Mouse (Mus musculus) heart, embryonic 10.5 days (tissue): ENCODE measurements around the gene Tas2r117. TPM values are rescaled to one million over a fixed set of nuclear protein-coding genes. Genes with fewer than 3 reads are reported as not detected.

Experiments
- DNase-seq: peaks from one replicate; pipeline ENCODE4 v3.0.0-alpha.2; 2017; ENCODE audit warnings: low spot score
- H3K27ac ChIP-seq: fragments of 300-500 bp; sonication (generic); 2 replicates; pipeline ENCODE4 v1.5.1; 2016; ENCODE audit warnings: mild to moderate bottlenecking
- H3K27me3 ChIP-seq: fragments of 300-500 bp; sonication (generic); 2 replicates; pipeline ENCODE4 v1.6.1; 2016; ENCODE audit warnings: mild to moderate bottlenecking; ENCODE audit not compliant: poor library complexity, insufficient read depth, severe bottlenecking
- H3K36me3 ChIP-seq: fragments of 300-500 bp; sonication (generic); 2 replicates; pipeline ENCODE4 v1.6.1; 2016; ENCODE audit warnings: mild to moderate bottlenecking, moderate library complexity
- H3K4me1 ChIP-seq: fragments of 300-500 bp; sonication (generic); 2 replicates; pipeline ENCODE4 v1.6.1; 2016; ENCODE audit warnings: mild to moderate bottlenecking
- H3K4me3 ChIP-seq: fragments of 300-500 bp; sonication (generic); 2 replicates; pipeline ENCODE4 v1.5.1; 2016; ENCODE audit warnings: mild to moderate bottlenecking, moderate library complexity
- H3K9me3 ChIP-seq: fragments of 300-500 bp; sonication (generic); 2 replicates; pipeline ENCODE4 v1.6.1; 2016; ENCODE audit warnings: mild to moderate bottlenecking, moderate library complexity
- WGBS: fragments of 180-500 bp; shearing (Covaris S2); methylation state at CpG from one replicate; pipeline ENCODE4 v1.1.7; 2016; 5-methylcytosine and 5-hydroxymethylcytosine counted together
- polyA plus RNA-seq: library from polyadenylated mRNA; unstranded; fragments of >200 nt; fragmentation: Nextera tagmentation; extraction: Ambion mirVana; gene quantifications from 2 replicates; pipeline ENCODE4 v1.2.1, GENCODE M21; 2016

Tas2r117 gene
- not detected in 2 replicates for polyA plus RNA-seq

DNA sequence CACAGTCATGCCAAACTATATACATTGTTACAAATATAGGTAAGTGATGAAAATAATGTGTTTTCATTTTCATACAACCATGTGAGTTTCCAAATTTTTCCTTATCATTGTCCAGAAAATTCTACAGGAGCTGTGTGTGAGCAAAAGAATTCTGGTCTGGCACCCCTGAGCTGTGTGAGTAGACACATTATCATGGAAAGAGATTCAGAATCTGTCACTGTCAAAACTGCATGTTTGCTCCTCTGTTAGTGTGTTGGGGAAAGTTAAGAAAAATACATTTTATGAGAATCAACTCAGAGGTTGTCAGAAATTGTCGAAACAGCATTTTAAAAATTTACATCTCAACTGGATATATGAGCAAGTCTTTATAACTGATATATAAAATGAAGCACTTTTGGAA lies at the start of gene Tas2r117:
Tas2r117 (plus strand) TSS at position 301 of the 400 bp plus-strand sequence.
- Histone ChIP-seq H3K4me1 (no peaks in the 10 kb centered on the region), H3K9me3 (no peaks in the 10 kb centered on the region), H3K27ac (no peak within 1 kb of the TSS), H3K36me3 (no peaks in the 10 kb centered on the region), H3K4me3 (no peak within 1 kb of the TSS), H3K27me3 (no peaks in the 10 kb centered on the region)
- WGBS, result 76% methylated on average over 1 of the region's 1 CpGs
- DNase-seq, result no peak

DNA sequence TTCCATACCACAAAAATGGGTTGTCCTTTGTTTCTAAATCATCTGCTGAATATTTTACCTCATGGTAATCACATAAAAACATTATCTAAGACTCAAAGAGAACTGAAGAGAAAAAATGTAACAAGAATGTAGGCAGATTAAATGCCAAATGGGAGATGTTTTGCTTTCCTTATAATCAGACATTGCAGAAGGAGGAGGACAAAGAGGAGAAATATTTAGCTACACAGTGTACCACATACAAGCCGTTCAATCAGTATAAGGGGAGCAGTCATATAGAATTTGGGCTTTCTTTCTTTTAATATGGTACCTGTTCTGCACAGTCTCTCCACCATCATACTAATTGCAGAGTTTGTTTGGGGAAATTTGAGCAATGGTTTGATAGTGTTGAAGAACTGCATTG lies 48.2 kb upstream of the Tas2r117 start, which contains the start of gene Tas2r124:
Tas2r124 (plus strand) TSS at position 301 of the 400 bp plus-strand sequence.
- no peaks in the 10 kb centered on the region for H3K9me3 ChIP-seq
- WGBS, result 81% methylated on average over 1 of the region's 1 CpGs
- H3K36me3 ChIP-seq, result no peaks in the 10 kb centered on the region
- H3K4me1 ChIP-seq, result no peaks in the 10 kb centered on the region
- H3K27me3 ChIP-seq, result no peaks in the 10 kb centered on the region
- no peak for DNase-seq
- no peak within 1 kb of the TSS for H3K4me3 ChIP-seq
- no peak within 1 kb of the TSS for H3K27ac ChIP-seq

DNA sequence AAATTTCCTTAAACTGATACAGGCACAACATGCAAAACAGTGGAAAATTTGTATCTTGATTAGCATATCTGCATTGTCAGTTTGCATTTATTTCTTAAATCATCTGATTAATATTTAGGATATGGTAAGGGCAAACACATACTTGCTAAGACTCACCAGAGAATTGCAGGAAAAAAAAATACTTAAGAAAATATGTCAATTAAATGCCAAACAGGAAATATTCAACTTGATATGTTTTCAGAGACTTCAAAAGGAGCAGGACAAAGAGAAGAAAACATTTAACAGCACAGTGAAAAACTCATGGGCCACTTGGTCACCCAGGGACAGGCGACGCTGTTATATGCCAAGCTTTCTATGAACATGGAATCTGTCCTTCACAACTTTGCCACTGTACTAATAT lies 40.8 kb upstream of the Tas2r117 start, which contains the start of gene Tas2r102:
Tas2r102 (plus strand) TSS at position 301 of the 400 bp plus-strand sequence.
- no peaks in the 10 kb centered on the region for H3K9me3 ChIP-seq
- H3K27me3 ChIP-seq, result no peaks in the 10 kb centered on the region
- no peak within 1 kb of the TSS for H3K4me3 ChIP-seq
- H3K4me1 ChIP-seq, result no peaks in the 10 kb centered on the region
- H3K27ac ChIP-seq, result no peak within 1 kb of the TSS
- WGBS, result 84% methylated on average over 2 of the region's 2 CpGs
- no peaks in the 10 kb centered on the region for H3K36me3 ChIP-seq
- no peak for DNase-seq

DNA sequence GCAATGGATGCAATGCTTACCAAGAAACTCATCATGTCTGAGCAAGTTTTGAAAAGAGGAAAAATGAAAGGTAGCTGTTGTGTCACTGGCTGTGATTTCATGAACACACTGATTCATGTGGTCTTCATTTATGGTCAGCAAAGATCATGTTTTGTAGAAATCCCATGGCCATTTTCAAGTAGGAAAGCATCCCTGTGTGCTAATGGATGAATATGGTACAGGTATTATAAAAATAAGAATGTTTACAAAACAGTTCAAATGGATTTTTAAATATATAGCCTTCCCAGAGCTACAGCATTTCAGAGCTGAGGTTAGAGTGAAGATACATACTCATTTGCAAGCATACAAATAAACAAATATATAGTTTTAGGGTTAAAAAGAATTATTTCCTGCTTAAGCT lies 24.6 kb upstream of the Tas2r117 start, which contains the start of gene Tas2r136:
Tas2r136 (minus strand) TSS at position 101 of the 400 bp plus-strand sequence.
- Histone ChIP-seq H3K9me3 (no peaks in the 10 kb centered on the region), H3K4me3 (no peak within 1 kb of the TSS), H3K36me3 (no peaks in the 10 kb centered on the region), H3K27me3 (no peaks in the 10 kb centered on the region), H3K27ac (no peak within 1 kb of the TSS), H3K4me1 (no peaks in the 10 kb centered on the region)
- no peak for DNase-seq

DNA sequence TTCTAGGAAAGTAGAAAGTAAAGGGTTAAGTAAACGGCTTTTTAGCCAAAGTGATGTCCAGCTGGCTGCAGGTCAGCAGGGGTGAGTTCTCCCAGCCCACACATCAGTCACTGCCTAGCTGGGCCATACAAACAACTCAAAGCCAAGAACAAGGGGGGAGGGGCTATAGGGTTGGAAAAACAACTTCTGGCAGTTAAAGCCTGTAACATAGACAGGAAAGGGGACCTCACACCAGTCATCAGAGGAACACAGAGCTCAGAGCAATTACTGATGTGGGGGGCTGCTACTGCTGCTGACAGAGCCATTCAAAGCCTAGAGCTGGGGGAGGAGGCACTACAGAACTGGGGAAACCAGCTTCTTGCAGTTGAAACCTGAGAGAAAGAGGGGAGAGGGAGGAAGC lies 7.2 kb upstream of the Tas2r117 start:
- 29% methylated on average over 1 of the region's 1 CpGs for WGBS
- peaks cover 6% of the 10 kb centered on the region; the same call in 1 of the 2 replicates for H3K9me3 ChIP-seq
- no peak overlapping the region for H3K27ac ChIP-seq
- no peaks in the 10 kb centered on the region for H3K27me3 ChIP-seq
- no peaks in the 10 kb centered on the region for H3K36me3 ChIP-seq
- no peak overlapping the region for H3K4me3 ChIP-seq
- no peaks in the 10 kb centered on the region for H3K4me1 ChIP-seq
- DNase-seq, result no peak

DNA sequence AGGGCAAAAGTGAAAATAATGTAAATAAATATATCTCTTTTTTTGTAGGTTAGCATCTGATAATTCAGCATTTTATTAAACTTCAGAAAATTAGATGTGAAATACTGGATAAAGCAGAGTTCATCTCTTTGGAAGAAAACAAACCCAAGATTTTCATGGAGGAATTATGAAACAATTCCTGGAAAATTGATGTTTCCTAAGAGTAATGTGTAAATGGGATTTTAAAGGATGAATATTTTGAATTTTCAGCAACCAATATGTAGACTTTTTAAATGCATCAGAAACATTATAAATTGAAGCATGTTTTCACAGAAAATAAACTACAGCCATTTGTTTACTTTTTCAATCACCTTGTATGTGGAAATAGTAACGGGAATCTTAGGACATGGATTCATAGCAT lies 44.2 kb downstream of the Tas2r117 start, which contains the start of gene Tas2r123:
Tas2r123 (plus strand) TSS at position 301 of the 400 bp plus-strand sequence.
- WGBS, result 69% methylated on average over 1 of the region's 1 CpGs
- Histone ChIP-seq H3K4me1 (no peaks in the 10 kb centered on the region), H3K27me3 (no peaks in the 10 kb centered on the region), H3K4me3 (no peak within 1 kb of the TSS), H3K9me3 (no peaks in the 10 kb centered on the region), H3K36me3 (no peaks in the 10 kb centered on the region), H3K27ac (no peak within 1 kb of the TSS)
- DNase-seq, result no peak

Other genes starting within 250 kb of the Tas2r117 start
- gene Prh1, start 233.0 kb upstream of the Tas2r117 start, polyA plus RNA-seq, result not detected in 2 replicates
- not detected in 2 replicates for gene Prp2, start 206.9 kb upstream of the Tas2r117 start, polyA plus RNA-seq
- not detected in 2 replicates for gene A630073D07Rik, start 151.3 kb upstream of the Tas2r117 start, polyA plus RNA-seq
- not detected in 2 replicates for gene Tas2r120, start 145.9 kb upstream of the Tas2r117 start, polyA plus RNA-seq
- gene Tas2r121, start 101.8 kb upstream of the Tas2r117 start, polyA plus RNA-seq, result not detected in 2 replicates
- not detected in 2 replicates for gene Tas2r122, start 90.9 kb upstream of the Tas2r117 start, polyA plus RNA-seq
- not detected in 2 replicates for gene Tas2r115, start 64.8 kb upstream of the Tas2r117 start, polyA plus RNA-seq
- gene Tas2r124, start 48.1 kb upstream of the Tas2r117 start, polyA plus RNA-seq, result not detected in 2 replicates
- not detected in 2 replicates for gene Tas2r102, start 40.7 kb upstream of the Tas2r117 start, polyA plus RNA-seq
- not detected in 2 replicates for gene Tas2r136, start 24.7 kb upstream of the Tas2r117 start, polyA plus RNA-seq
- not detected in 2 replicates for gene Tas2r123, start 44.3 kb downstream of the Tas2r117 start, polyA plus RNA-seq
- not detected in 2 replicates for gene Tas2r116, start 52.6 kb downstream of the Tas2r117 start, polyA plus RNA-seq
- not detected in 2 replicates for gene Tas2r110, start 65.2 kb downstream of the Tas2r117 start, polyA plus RNA-seq
- not detected in 2 replicates for gene Tas2r113, start 90.2 kb downstream of the Tas2r117 start, polyA plus RNA-seq
- not detected in 2 replicates for gene Tas2r125, start 106.8 kb downstream of the Tas2r117 start, polyA plus RNA-seq
- gene Tas2r129, start 148.3 kb downstream of the Tas2r117 start, polyA plus RNA-seq, result not detected in 2 replicates
- not detected in 2 replicates for gene Tas2r131, start 155.1 kb downstream of the Tas2r117 start, polyA plus RNA-seq
- gene Tas2r109, start 178.1 kb downstream of the Tas2r117 start, polyA plus RNA-seq, result not detected in 2 replicates
- gene Tas2r103, start 234.3 kb downstream of the Tas2r117 start, polyA plus RNA-seq, result not detected in 2 replicates